Mouse (Mus musculus): ENCODE measurements at regions not wholly inside any gene's neighbourhood (a gene's known extent, or its start where the extent isn't known, plus 50 kb on each side); places are given as distances from the start of the nearest gene placed in this dataset.

DNA sequence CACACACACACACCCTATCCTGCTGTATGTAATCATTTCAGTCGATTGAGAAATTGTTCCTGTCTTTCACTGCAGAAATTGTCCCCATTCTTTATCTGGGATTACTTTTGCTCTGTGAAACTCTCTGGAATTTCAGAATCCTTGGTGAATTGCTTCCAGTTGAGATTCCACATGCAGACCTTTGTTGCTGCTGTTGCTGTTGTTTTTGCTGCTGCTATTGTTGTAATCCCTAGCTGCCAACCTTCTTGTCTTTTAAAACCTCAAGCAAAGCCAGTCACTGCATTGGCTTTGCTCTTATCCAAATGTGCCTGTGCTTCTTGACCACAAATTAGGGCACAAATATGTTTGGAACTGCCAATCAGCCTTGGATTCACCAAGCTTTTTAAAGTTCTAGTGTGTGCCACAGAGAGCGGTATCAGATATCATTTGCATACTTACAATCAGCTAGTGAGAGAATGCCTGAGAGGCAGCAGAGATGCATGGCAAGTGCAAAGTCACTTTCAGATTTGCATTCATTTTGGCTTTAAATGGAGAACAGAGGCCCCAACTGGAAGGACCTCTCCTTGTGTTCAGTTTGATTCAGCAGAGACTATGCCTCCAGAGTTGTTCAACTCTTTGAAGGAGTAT lies 1187.0 kb upstream of the Map3k7 start:
- no peak for DNase-seq (ENCODE audit: low read depth, low spot score)

DNA sequence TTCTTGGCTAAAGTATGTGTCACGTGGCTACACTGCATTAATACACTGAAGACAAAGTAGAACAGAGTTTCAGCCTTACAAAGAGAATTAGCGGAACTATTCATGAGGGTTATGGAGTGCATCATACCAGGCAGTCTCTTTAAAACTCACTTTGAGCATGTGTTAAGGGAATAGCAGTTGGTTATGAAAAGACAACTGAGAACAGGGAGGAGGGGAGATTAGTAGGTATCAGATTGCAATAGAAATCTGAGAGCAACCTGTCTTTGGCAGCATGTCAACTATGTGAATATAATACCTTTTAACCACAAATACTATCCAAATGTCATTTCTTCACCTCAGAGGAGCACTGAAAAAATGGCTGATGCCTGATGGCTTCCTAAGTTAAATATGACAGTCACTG lies 1182.2 kb upstream of the Map3k7 start:
- no peak for DNase-seq (ENCODE audit: low read depth, low spot score)

DNA sequence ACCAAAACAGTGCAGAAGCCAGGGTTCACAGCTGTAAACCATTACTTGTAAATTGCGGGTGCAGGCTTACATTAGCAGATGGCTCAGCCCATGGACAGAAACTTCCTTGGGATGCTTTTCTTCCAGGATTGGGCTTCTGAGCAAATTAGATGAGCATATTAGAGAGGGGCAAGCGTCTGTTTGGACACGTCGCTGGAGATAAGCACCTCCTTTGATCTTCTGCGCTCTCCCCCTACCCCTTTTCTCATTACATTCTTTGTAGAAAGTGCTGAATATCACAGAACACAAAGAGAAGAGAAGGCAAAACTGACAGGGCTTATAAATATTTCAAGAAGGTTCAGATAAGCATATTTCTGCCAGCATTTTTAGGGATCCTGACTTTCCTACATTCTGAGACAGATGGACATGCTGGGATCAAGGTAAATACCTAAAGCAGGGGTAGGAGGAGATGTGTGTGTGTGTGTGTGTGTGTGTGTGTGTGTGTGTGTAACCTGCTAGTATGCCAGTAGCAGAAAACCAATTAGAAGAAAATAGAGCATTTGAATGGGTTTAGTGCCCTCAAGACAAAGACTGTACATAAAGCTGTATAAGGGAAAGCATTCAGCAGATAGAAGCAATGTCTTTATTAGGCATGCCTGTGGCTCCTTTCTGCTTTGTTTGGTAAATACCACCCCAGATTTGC lies 1173.8 kb upstream of the Map3k7 start:
- DNase-seq (ENCODE audit: low read depth, low spot score), result no peak

DNA sequence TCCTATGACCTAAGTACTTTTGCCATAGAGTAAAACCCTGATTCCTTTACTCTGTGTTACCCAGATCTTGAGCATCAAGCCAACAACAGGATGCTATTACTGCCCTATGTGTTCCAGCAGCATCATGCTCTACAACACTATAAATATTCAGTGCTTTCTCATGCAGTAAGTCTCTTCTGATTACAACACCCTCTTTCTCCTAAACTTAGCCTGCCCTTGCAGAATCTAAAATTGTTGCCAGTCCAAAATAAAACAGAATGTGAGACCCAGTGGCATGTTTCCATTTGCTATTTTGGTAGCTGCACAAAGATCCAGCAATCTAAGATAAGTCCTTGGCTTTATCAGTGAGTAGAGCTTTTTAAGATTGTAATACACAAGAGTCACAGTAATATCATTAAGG lies 1154.1 kb upstream of the Map3k7 start:
- peak; percentile 70 for DNase-seq (ENCODE audit: low read depth, low spot score)

DNA sequence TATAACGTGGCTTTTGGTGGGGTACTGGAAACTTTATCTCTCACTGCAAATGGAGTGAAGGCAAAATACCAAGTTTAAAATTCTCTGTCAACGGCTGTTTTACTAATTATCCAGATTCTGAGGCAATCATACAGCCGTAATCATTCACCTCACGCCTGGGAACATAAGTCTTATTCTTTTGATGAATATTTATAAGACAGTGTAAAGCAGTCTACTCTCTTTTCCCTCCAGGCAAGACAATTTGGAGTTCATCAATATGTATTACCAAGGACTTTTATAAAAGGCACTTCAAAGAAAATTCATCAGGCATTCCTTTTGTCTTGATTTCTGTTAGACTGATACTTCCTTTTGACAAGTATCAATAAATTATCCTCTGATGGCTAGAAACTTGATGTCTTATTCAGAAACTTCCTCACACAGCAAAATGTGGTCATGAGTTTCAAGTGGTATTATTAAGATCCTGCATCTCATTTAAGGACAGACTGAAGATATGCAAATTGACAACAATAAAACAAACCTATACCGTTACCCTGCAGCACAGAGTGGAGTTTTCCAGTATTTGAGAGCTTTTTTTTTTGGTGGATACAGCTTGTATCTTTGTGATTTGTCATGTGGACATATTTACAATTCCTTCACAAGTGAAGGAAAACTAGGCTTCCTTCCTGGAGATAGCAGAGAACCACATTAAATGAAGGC lies 1108.4 kb upstream of the Map3k7 start:
- no peak for DNase-seq (ENCODE audit: low read depth, low spot score)

DNA sequence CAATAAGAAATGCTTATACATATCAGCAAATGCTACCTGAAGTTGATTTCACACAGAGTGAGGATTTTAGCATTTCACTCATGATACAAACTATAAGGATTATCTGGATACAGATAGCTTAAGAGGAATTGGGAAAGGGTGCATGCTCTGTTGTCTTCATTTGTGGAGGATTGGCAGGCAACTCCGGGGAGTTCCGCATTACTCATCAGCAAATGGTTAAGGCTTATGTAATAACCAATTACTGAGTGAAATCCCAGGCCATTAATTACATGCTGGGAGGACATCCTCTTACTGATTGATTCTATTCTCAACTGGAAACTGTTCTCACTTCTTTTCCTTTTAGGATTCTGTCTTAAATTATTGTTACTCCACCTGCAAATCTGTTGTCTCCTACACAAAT lies 1058.9 kb upstream of the Map3k7 start:
- peak; percentile 12 for DNase-seq (ENCODE audit: low read depth, low spot score)

GRCm38 (mm10) chr4:30922944-30923343 lies 1041.0 kb upstream of the Map3k7 start:
- DNase-seq (ENCODE audit: low read depth, low spot score), result no peak

GRCm38 (mm10) chr4:30932358-30932757 lies 1031.5 kb upstream of the Map3k7 start:
- no peak for DNase-seq (ENCODE audit: low read depth, low spot score)

- DNase-seq (ENCODE audit: low read depth, low spot score), result no peak
Measured at GRCm38 (mm10) chr4:30933030-30933987, 1030.6 kb upstream of the Map3k7 start.

- no peak for DNase-seq (ENCODE audit: low read depth, low spot score)
Measured at GRCm38 (mm10) chr4:30983611-30984010, 980.3 kb upstream of the Map3k7 start.

- no peak for DNase-seq (ENCODE audit: low read depth, low spot score)
Measured at GRCm38 (mm10) chr4:31012006-31012405, 951.9 kb upstream of the Map3k7 start.

DNA sequence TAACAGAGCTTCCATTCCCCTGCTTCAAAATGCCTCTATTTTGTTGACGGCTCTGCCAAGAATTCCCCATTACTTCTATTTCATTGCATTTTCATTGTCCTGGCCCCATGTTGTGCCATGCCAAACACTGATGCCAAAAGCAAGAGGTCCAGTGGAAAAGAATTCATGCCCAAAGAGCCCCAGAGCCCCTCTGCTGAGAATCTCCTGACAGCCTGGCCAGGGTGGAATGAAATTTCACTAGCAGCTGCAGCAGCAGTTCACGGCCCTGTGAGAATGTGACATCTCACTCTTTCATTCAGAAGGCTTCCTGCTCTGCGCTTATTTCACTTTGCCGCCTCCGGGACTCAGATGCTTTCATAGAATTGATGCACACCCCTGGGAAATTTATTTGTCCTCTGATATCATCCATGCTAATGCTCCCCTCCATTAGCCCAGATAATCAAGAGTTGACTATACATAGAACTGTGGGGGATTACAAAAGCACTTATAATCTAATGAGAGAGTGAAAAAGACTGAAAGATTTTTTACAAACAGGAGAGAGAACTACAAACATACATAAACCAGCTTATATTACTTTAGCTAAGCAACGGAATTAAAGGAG lies 911.7 kb upstream of the Map3k7 start:
- DNase-seq (ENCODE audit: low read depth, low spot score), result no peak

- peak; percentile 6 for DNase-seq (ENCODE audit: low read depth, low spot score)
Measured at GRCm38 (mm10) chr4:31076236-31076635, 887.7 kb upstream of the Map3k7 start.

DNA sequence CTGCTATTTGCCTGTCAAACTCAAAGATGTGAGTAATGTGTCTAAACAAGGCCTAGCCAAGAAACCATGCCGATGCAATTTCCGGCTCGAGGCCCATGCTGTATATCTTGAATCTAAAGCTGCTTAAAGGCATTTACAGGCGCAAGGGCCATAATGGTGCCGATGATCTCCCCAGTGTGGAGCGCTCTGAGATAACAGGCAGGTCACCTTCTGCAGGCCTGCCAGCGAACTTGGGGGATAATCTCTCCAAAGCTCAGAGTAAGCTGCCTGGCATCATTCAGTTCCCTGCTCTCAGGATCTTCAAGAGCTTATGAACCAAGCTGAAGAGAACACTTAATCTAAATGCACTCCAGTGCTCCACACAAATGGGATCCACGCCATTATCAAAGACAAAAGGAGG lies 842.3 kb upstream of the Map3k7 start:
- no peak for DNase-seq (ENCODE audit: low read depth, low spot score)

DNA sequence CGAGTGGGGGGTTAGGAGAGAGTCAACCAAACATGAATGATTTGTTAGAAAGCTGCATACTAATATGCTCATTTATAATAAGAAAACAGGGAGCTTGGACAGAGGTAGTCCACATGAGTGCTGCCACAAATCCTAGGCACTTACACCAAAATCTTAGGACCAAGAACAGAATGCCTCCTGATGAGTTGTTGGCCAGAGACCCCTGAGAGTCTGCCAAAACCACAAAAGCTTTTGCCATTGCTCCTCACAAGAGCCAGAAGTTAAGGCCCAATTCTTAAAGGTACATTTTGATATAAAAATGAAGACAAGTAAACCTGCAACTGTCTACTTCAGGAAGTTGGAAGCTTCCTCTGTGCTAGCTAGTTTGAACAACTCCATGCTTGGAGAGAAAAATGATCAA lies 820.7 kb upstream of the Map3k7 start:
- no peak for DNase-seq (ENCODE audit: low read depth, low spot score)

- no peak for DNase-seq (ENCODE audit: low read depth, low spot score)
Measured at GRCm38 (mm10) chr4:31167431-31167830, 796.5 kb upstream of the Map3k7 start.

DNA sequence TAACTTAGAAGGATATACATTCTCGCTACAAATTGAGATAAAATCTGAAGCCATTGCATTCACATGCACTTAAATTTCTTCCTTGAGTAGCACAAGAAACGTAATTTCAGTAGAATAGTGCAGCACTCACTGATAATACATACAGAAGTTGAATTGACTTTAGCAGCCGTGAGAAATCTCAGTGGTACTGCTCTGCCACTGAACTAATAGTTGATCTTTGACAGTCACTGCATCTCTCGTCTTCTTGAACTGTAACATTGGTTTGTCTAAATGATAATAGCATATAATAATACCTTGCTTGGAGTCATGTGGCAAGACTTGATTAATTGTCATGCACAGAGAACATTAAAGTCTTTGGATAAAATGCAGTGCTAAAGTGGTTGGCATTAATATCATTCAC lies 795.5 kb upstream of the Map3k7 start:
- no peak for DNase-seq (ENCODE audit: low read depth, low spot score)

GRCm38 (mm10) chr4:31171190-31171589 lies 792.7 kb upstream of the Map3k7 start:
- DNase-seq (ENCODE audit: low read depth, low spot score), result no peak

- peak; percentile 15 for DNase-seq (ENCODE audit: low read depth, low spot score)
Measured at GRCm38 (mm10) chr4:31197852-31198251, 766.0 kb upstream of the Map3k7 start.

DNA sequence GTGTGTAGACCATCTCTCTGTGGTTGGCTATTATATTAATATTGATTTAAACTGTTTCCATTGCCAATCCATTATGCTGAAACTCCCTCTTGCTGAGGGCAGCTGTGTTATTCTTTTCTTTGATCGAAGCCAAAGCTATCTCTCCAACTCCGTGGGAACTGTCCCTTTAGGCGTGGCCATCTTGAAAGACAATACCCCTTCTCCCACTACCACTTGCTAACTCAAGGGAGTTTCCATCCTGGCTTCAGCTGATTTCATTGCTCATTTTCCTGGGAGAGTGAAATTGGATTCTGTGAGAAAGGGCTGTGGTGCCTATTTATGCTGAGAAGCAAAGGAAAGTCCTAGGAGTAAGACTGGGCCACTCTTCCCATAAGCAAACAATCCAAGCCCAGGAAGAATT lies 760.6 kb upstream of the Map3k7 start:
- DNase-seq (ENCODE audit: low read depth, low spot score), result no peak

GRCm38 (mm10) chr4:31205332-31205970 lies 758.4 kb upstream of the Map3k7 start:
- DNase-seq (ENCODE audit: low read depth, low spot score), result no peak

Measured in telencephalon, adult 2 months (tissue).